Mouse (Mus musculus): ENCODE data around the gene Ucp3.

- TF ChIP-seq CTCF (IDR thresholded peaks at IDR 0.05) (no peak), POLR2A (IDR thresholded peaks at IDR 0.05; ENCODE audit: insufficient read depth, low read depth, low read length) (0 out of 2 replicates have a peak, but pooled peaks have one; percentile 11), EP300 (IDR thresholded peaks at IDR 0.05; ENCODE audit: insufficient read depth, low read depth, low read length) (no peak)
These were observed 30.3 kb downstream of the Ucp3 start for GRCm38 (mm10) chr7:100503076-100503475.
